15 mouse cellular contexts compared by ENCODE assay signal in genomic region chr2:164967193-164967592, GRCm38 (mm10). TPM values are rescaled to one million over a fixed set of nuclear protein-coding genes. Genes with fewer than 3 reads are reported as not detected.
DNase-seq lines count a peak whose midpoint lies in the region; ATAC-seq and TF ChIP-seq lines count a peak whose summit lies in the region.
"Had no signal": no experiment of that assay in that cellular context is flagged by ENCODE, and none has a peak within 500 bp of the region (broad histone marks: within the 10 kb centered on the region; RNA-seq: fewer than 3 reads in every experiment).

No protein-coding gene starts in this region.

- WGBS in embryonic facial prominence, embryonic 13.5 days, result 6% methylated on average over 6 of the region's 6 CpGs
- 4% methylated on average over 6 of the region's 6 CpGs for WGBS in midbrain, embryonic 14.5 days
- 14% methylated on average over 6 of the region's 6 CpGs for WGBS in intestine, embryonic 16.5 days

- TF ChIP-seq CTCF in left cerebral cortex, adult 2 months (IDR thresholded peaks at IDR 0.05), result peak; percentile 38
- TF ChIP-seq CTCF in brain, embryonic 14.5 days (IDR thresholded peaks at IDR 0.05; ENCODE audit: borderline replicate concordance, extremely low read depth, insufficient read depth, insufficient read length), result peak; percentile 26; the same call in 1 of the 2 replicates

- H3K9ac ChIP-seq in embryonic facial prominence, embryonic 13.5 days, result no peak overlapping the region
- no peak overlapping the region; the same call in 1 of the 2 replicates for H3K9ac ChIP-seq in midbrain, embryonic 14.5 days (replicated peaks; ENCODE audit: low read length)
- no peak overlapping the region for H3K9ac ChIP-seq in intestine, embryonic 16.5 days (ENCODE audit: low read depth, low read length)

- intact Hi-C loops in left cerebral cortex, adult 2 months (cut with DNase I), result loop anchor here (5.0 to 10.0 kb wide), 2 partner anchors 320 to 388 kb away; partner anchors contain the start of gene Slc35c2

- H3K4me2 ChIP-seq in embryonic facial prominence, embryonic 13.5 days, result 0 out of 2 replicates have a peak overlapping the region, but pooled peaks have one; percentile 70
- peak overlapping the region; percentile 71 for H3K4me2 ChIP-seq in midbrain, embryonic 14.5 days (ENCODE audit: low read length)
- H3K4me2 ChIP-seq in intestine, embryonic 16.5 days (ENCODE audit: low read depth, low read length), result no peak overlapping the region

- peaks cover 27% of the 10 kb centered on the region for H3K4me1 ChIP-seq in embryonic facial prominence, embryonic 13.5 days
- peaks cover 72% of the 10 kb centered on the region for H3K4me1 ChIP-seq in midbrain, embryonic 14.5 days (ENCODE audit: control insufficient read depth, insufficient read depth, low read length)
- H3K4me1 ChIP-seq in intestine, embryonic 16.5 days (ENCODE audit: control insufficient read depth, insufficient read depth, low read length), result peaks cover 7% of the 10 kb centered on the region

- TF ChIP-seq POLR2A in brain, embryonic 14.5 days (IDR thresholded peaks at IDR 0.05; ENCODE audit: borderline replicate concordance, extremely low read depth, insufficient read depth, insufficient read length, poor library complexity, severe bottlenecking), result no peak

- H3K4me3 ChIP-seq in left cerebral cortex, adult 2 months, result peak overlapping the region; percentile 64
- no peak overlapping the region for H3K4me3 ChIP-seq in embryonic facial prominence, embryonic 13.5 days
- peak overlapping the region; percentile 59; the same call in 1 of the 2 replicates for H3K4me3 ChIP-seq in midbrain, embryonic 14.5 days (replicated peaks; ENCODE audit: low read depth, low read length)
- no peak overlapping the region for H3K4me3 ChIP-seq in intestine, embryonic 16.5 days (ENCODE audit: low read length)
- H3K4me3 ChIP-seq: erythroblast, embryonic 14.5 days; myocyte had no signal

- H3K27me3 ChIP-seq in embryonic facial prominence, embryonic 13.5 days, result peaks cover 77% of the 10 kb centered on the region
- H3K27me3 ChIP-seq in midbrain, embryonic 14.5 days (ENCODE audit: control insufficient read depth, insufficient read depth, low read length), result peaks cover 27% of the 10 kb centered on the region; the same call in 1 of the 2 replicates
- peaks cover 56% of the 10 kb centered on the region for H3K27me3 ChIP-seq in intestine, embryonic 16.5 days (replicated peaks; ENCODE audit: control insufficient read depth, insufficient read depth, low read length)

- DNase-seq in left cerebral cortex, adult 2 months (ENCODE audit: extremely low spot score in 1 of 2, low spot score in 2 of 2), result no peak
- DNase-seq in left cerebral cortex, adult 8-10 months (ENCODE audit: low spot score in 2 of 2), result no peak
- DNase-seq in brain, embryonic 14.5 days (ENCODE audit: low read depth), result no peak
- DNase-seq in midbrain, embryonic 14.5 days, result peak; percentile 46
- DNase-seq in embryo, embryonic 9.5 days (ENCODE audit: extremely low spot score), result no peak
- DNase-seq in spleen, postnatal 36 days (ENCODE audit: low spot score in 2 of 2), result no peak
- DNase-seq: adrenal gland, adult 8-10 months; gastrocnemius, postnatal 14 days; kidney, adult 18-20 months; liver; thymus, postnatal 14 days had no signal

- peak overlapping the region; percentile 98 for H3K27ac ChIP-seq in left cerebral cortex, adult 2 months
- no peak overlapping the region for H3K27ac ChIP-seq in embryonic facial prominence, embryonic 13.5 days
- peak overlapping the region; percentile 94 for H3K27ac ChIP-seq in midbrain, embryonic 14.5 days (replicated peaks; ENCODE audit: low read depth, low read length)
- no peak overlapping the region for H3K27ac ChIP-seq in intestine, embryonic 16.5 days (ENCODE audit: low read length)

- ATAC-seq in embryonic facial prominence, embryonic 13.5 days (ENCODE audit: insufficient number of reproducible peaks, insufficient read depth, low FRiP score, low TSS enrichment, low read depth), result no peak
- no peak for ATAC-seq in midbrain, embryonic 14.5 days (ENCODE audit: low FRiP score, low TSS enrichment)
- no peak for ATAC-seq in intestine, embryonic 16.5 days

- H3K9me3 ChIP-seq in embryonic facial prominence, embryonic 13.5 days, result no peaks in the 10 kb centered on the region
- no peaks in the 10 kb centered on the region for H3K9me3 ChIP-seq in midbrain, embryonic 14.5 days (ENCODE audit: control insufficient read depth, low read length)
- H3K9me3 ChIP-seq in intestine, embryonic 16.5 days (ENCODE audit: control insufficient read depth, low read length), result no peaks in the 10 kb centered on the region

- no peaks in the 10 kb centered on the region for H3K36me3 ChIP-seq in embryonic facial prominence, embryonic 13.5 days
- H3K36me3 ChIP-seq in midbrain, embryonic 14.5 days (ENCODE audit: control insufficient read depth, insufficient read depth, low read length), result no peaks in the 10 kb centered on the region
- H3K36me3 ChIP-seq in intestine, embryonic 16.5 days (ENCODE audit: control insufficient read depth, insufficient read depth, low read length), result no peaks in the 10 kb centered on the region

RNA-seq across cellular contexts. Expression of gene Slc12a5, which starts 6.6 kb away (rescaled TPM):
- total RNA-seq in left cerebral cortex, adult 2 months (2021), result 100 to 1,000 TPM; 575 to 581 TPM
- total RNA-seq in left cerebral cortex, adult 8-10 months (2022), result 100 to 1,000 TPM; 509 to 530 (median 524) TPM
- polyA plus RNA-seq in brain, embryonic 14.5 days (2012; rRNA removed), result 80.5 and 110 TPM in 2 replicates
- polyA plus RNA-seq in embryonic facial prominence, embryonic 13.5 days (2015; fragmentation: Nextera tagmentation; extraction: Ambion mirVana), result 1.0 and 2.9 TPM in 2 replicates
- 53.8 and 63.0 TPM in 2 replicates for polyA plus RNA-seq in midbrain, embryonic 14.5 days (2014; fragmentation: Nextera tagmentation; extraction: Ambion mirVana)
- 0.23 and 0.32 TPM in 2 replicates for polyA plus RNA-seq in intestine, embryonic 16.5 days (2015; fragmentation: Nextera tagmentation; extraction: Ambion mirVana)
- polyA plus RNA-seq: erythroblast, embryonic 14.5 days had no signal

RNA-seq across cellular contexts. Expression of gene Mmp9, which starts 26.6 kb away (rescaled TPM):
- 1 to 10 TPM; 1.4 TPM for total RNA-seq in left cerebral cortex, adult 2 months (2021)
- total RNA-seq in left cerebral cortex, adult 8-10 months (2022), result 1 to 10 TPM in 3 of 4 experiments, under 1 TPM in 1; 0.87 to 2.5 (median 1.5) TPM
- polyA plus RNA-seq in brain, embryonic 14.5 days (2012; rRNA removed), result 19.5 and 32.8 TPM in 2 replicates
- 16.6 and 23.8 TPM in 2 replicates for polyA plus RNA-seq in embryonic facial prominence, embryonic 13.5 days (2015; fragmentation: Nextera tagmentation; extraction: Ambion mirVana)
- 29.7 and 29.9 TPM in 2 replicates for polyA plus RNA-seq in midbrain, embryonic 14.5 days (2014; fragmentation: Nextera tagmentation; extraction: Ambion mirVana)
- 7.6 and 9.3 TPM in 2 replicates for polyA plus RNA-seq in intestine, embryonic 16.5 days (2015; fragmentation: Nextera tagmentation; extraction: Ambion mirVana)
- polyA plus RNA-seq: erythroblast, embryonic 14.5 days had no signal

RNA-seq across cellular contexts. Expression of gene Zfp335, which starts 55.6 kb away (rescaled TPM):
- 10 to 100 TPM; 27.2 to 28.0 TPM for total RNA-seq in left cerebral cortex, adult 2 months (2021)
- total RNA-seq in left cerebral cortex, adult 8-10 months (2022), result 10 to 100 TPM; 22.8 to 23.9 (median 23.3) TPM
- polyA plus RNA-seq in brain, embryonic 14.5 days (2012; rRNA removed), result 43.2 and 47.0 TPM in 2 replicates
- polyA plus RNA-seq in embryonic facial prominence, embryonic 13.5 days (2015; fragmentation: Nextera tagmentation; extraction: Ambion mirVana), result 15.5 and 16.1 TPM in 2 replicates
- 13.9 and 15.5 TPM in 2 replicates for polyA plus RNA-seq in midbrain, embryonic 14.5 days (2014; fragmentation: Nextera tagmentation; extraction: Ambion mirVana)
- polyA plus RNA-seq in intestine, embryonic 16.5 days (2015; fragmentation: Nextera tagmentation; extraction: Ambion mirVana), result 9.6 and 10.5 TPM in 2 replicates

Comparison
In these comparisons a context has a peak if more than half of its experiments do, and no peak if none do; other contexts are left out.
1. H3K27ac ChIP-seq: peak in left cerebral cortex, adult 2 months (single experiment) and midbrain, embryonic 14.5 days (single experiment); none in embryonic facial prominence, embryonic 13.5 days (single experiment) and intestine, embryonic 16.5 days (single experiment).
2. H3K4me3 ChIP-seq: peak in left cerebral cortex, adult 2 months (single experiment) and midbrain, embryonic 14.5 days (single experiment); none in embryonic facial prominence, embryonic 13.5 days (single experiment) and intestine, embryonic 16.5 days (single experiment).
3. RNA of gene Slc12a5, which starts 6.6 kb away (polyA plus RNA-seq): 80.5 to 110 TPM in brain, embryonic 14.5 days and 53.8 to 63.0 TPM in midbrain, embryonic 14.5 days; 1.0 to 2.9 TPM in embryonic facial prominence, embryonic 13.5 days and 0.23 to 0.32 TPM in intestine, embryonic 16.5 days; every median in the first group is over 10 times any median in the second.